Mouse (Mus musculus) heart, adult 2 months (tissue): ENCODE data around the gene Mef2b. TPM values are rescaled to one million over a fixed set of nuclear protein-coding genes. Genes with fewer than 3 reads are reported as not detected.
"Not testable (repeated sequence)": the region's sequence is repeated elsewhere in the genome, so short reads cannot be mapped to it uniquely, and the experiment has no call there.

Source experiments
- DNase-seq, 2 experiments: peaks; one replicate each; pipeline ENCODE4 v3.0.0; 2021
- H3K27ac ChIP-seq: fragments of 200-600 bp; 2 replicates; pipeline ENCODE4 v1.8.1; 2022
- H3K27me3 ChIP-seq: fragments of 200-500 bp; 2 replicates; pipeline ENCODE4 v1.6.1; 2012; ENCODE audit warnings: mild to moderate bottlenecking, low read length, inconsistent platforms, mixed read lengths; ENCODE audit not compliant: control insufficient read depth, insufficient read depth
- H3K36me3 ChIP-seq: fragments of 200-500 bp; 2 replicates; pipeline ENCODE4 v1.6.1; 2012; ENCODE audit warnings: low read length, inconsistent platforms; ENCODE audit not compliant: control insufficient read depth, insufficient read depth
- H3K4me1 ChIP-seq: fragments of 200-500 bp; 2 replicates; pipeline ENCODE4 v1.6.1; 2011; ENCODE audit warnings: low read length; ENCODE audit not compliant: control insufficient read depth, insufficient read depth
- H3K4me3 ChIP-seq: fragments of 200-600 bp; 2 replicates; pipeline ENCODE4 v1.8.1; 2022
- H3K79me2 ChIP-seq: fragments of 200-500 bp; replicated peaks from 2 replicates; pipeline ENCODE4 v1.6.1; 2012; ENCODE audit warnings: mild to moderate bottlenecking, inconsistent platforms, low read length, moderate library complexity, mixed read lengths; ENCODE audit not compliant: control insufficient read depth, insufficient read depth
- H3K9ac ChIP-seq: fragments of 200-500 bp; 2 replicates; pipeline ENCODE4 v1.6.1; 2012; ENCODE audit warnings: low read depth, mild to moderate bottlenecking, control low read depth, inconsistent platforms, low read length, mixed read lengths
- CTCF ChIP-seq: fragments of 200-600 bp; IDR thresholded peaks from 2 replicates; pipeline ENCODE4 v1.8.1; 2022; ENCODE audit warnings: antibody characterized with exemption, mild to moderate bottlenecking, moderate library complexity
- EP300 ChIP-seq: fragments of 200-500 bp; IDR thresholded peaks from 2 replicates; pipeline ENCODE4 v1.6.1; 2011; ENCODE audit warnings: low read depth, low read length, control low read depth; ENCODE audit not compliant: insufficient read depth
- POLR2A ChIP-seq: fragments of 200-500 bp; IDR thresholded peaks from 2 replicates; pipeline ENCODE4 v1.6.1; 2011; ENCODE audit warnings: mild to moderate bottlenecking, low read depth, low read length, control low read depth; ENCODE audit not compliant: insufficient read depth
- WGBS: fragments of 180-500 bp; shearing (Covaris S2); methylation state at CpG from one replicate; pipeline ENCODE4 v1.1.7; 2018; 5-methylcytosine and 5-hydroxymethylcytosine counted together
- intact Hi-C: fragments of 180-260 bp; cut with DNase I; formaldehyde crosslinking; loops from one replicate; pipeline ENCODE4 v1.15.1; 2025
- polyA plus RNA-seq: library from polyadenylated mRNA; depleted of rRNA; stranded (reverse); fragments of >200 nt; gene quantifications from 2 replicates; pipeline ENCODE4 v1.2.3, GENCODE M21; 2012
- total RNA-seq, 2 experiments: library from RNA; stranded (reverse); gene quantifications; 2 replicates each; pipeline ENCODE4 v1.2.3; 2021

Gene Mef2b
- total and polyA plus RNA-seq, 3 experiments: 0.25 to 0.44 (median 0.27) TPM

GRCm38 (mm10) chr8:70211275-70211674 is 71.8 kb downstream of the Mef2b start:
- H3K36me3 ChIP-seq: no peaks in the 10 kb centered on the region
- H3K4me3 ChIP-seq: peak overlapping the region; percentile 73
- H3K9ac ChIP-seq: peak overlapping the region; percentile 86
- H3K27ac ChIP-seq: peak overlapping the region; percentile 96
- H3K4me1 ChIP-seq: peaks cover 5% of the 10 kb centered on the region
- WGBS: 62% methylated on average over 1 of the region's 1 CpGs
- H3K27me3 ChIP-seq: no peaks in the 10 kb centered on the region
- no peaks in the 10 kb centered on the region for H3K79me2 ChIP-seq
- TF ChIP-seq CTCF (no peak), EP300 (no peak), POLR2A (no peak)
- intact Hi-C loops: loop anchor here (2.0 to 5.0 kb wide), 2 partner anchors 38 to 309 kb away; partner anchors contain the start of genes Ndufa13, Tmem161a, Tssk6 and Yjefn3
- no peak for DNase-seq

GRCm38 (mm10) chr8:70211726-70212111 is 72.2 kb downstream of the Mef2b start:
- H3K4me3 ChIP-seq: peak overlapping the region; percentile 73
- H3K79me2 ChIP-seq: no peaks in the 10 kb centered on the region
- H3K27me3 ChIP-seq: no peaks in the 10 kb centered on the region
- H3K36me3 ChIP-seq: no peaks in the 10 kb centered on the region
- WGBS: 1% methylated on average over 31 of the region's 31 CpGs
- peak overlapping the region; percentile 86 for H3K9ac ChIP-seq
- DNase-seq: no peak
- peak overlapping the region; percentile 96 for H3K27ac ChIP-seq
- peaks cover 5% of the 10 kb centered on the region for H3K4me1 ChIP-seq
- intact Hi-C loops: loop anchor here (2.0 to 5.0 kb wide), 3 partner anchors 23 to 309 kb away; partner anchors contain the start of genes Armc6, Ndufa13, Sugp2 and Tmem161a
- TF ChIP-seq POLR2A (no peak), CTCF (no peak), EP300 (no peak)

GRCm38 (mm10) chr8:70212112-70213055 is 72.9 kb downstream of the Mef2b start, which contains the start of gene Slc25a42:
Slc25a42 (minus strand) TSS chr8:70212305.
- Histone ChIP-seq H3K79me2 (no peaks in the 10 kb centered on the region), H3K4me3 (peak within 1 kb of the TSS; percentile 73), H3K9ac (peak within 1 kb of the TSS; percentile 86), H3K27me3 (no peaks in the 10 kb centered on the region), H3K4me1 (peaks cover 5% of the 10 kb centered on the region), H3K27ac (peak within 1 kb of the TSS; percentile 96), H3K36me3 (no peaks in the 10 kb centered on the region)
- DNase-seq: peak; percentile 95 to 99
- WGBS: under 1% methylated on average over 65 of the region's 66 CpGs
- peak; percentile 79 for TF ChIP-seq EP300
- peak; percentile 83 for TF ChIP-seq POLR2A
- peak; percentile 23; the same call in 1 of the 2 replicates for TF ChIP-seq CTCF
- intact Hi-C loops: loop anchor here (2.0 to 5.0 kb wide), 2 partner anchors 22 to 310 kb away; partner anchors contain the start of genes Armc6, Ndufa13, Sugp2 and Tssk6

- no peak for TF ChIP-seq POLR2A
- TF ChIP-seq CTCF: no peak
- TF ChIP-seq EP300: no peak
- 54% methylated on average over 3 of the region's 3 CpGs for WGBS
- Histone ChIP-seq H3K27ac (peak overlapping the region; percentile 47; the same call in 1 of the 2 replicates), H3K27me3 (no peaks in the 10 kb centered on the region), H3K4me3 (no peak overlapping the region), H3K9ac (no peak overlapping the region), H3K79me2 (no peaks in the 10 kb centered on the region), H3K36me3 (no peaks in the 10 kb centered on the region), H3K4me1 (peaks cover 6% of the 10 kb centered on the region)
- intact Hi-C loops: loop anchor here (5.0 kb wide), 1 partner anchor 312 kb away; the partner anchor contains the start of genes Ndufa13, Tssk6 and Yjefn3
- DNase-seq: no peak
Measured at GRCm38 (mm10) chr8:70214411-70214810, 74.9 kb downstream of the Mef2b start.

GRCm38 (mm10) chr8:70215092-70215491 is 75.6 kb downstream of the Mef2b start:
- no peak overlapping the region for H3K9ac ChIP-seq
- H3K27me3 ChIP-seq: no peaks in the 10 kb centered on the region
- DNase-seq: no peak
- H3K36me3 ChIP-seq: no peaks in the 10 kb centered on the region
- 61% methylated on average over 5 of the region's 5 CpGs for WGBS
- intact Hi-C loops: no loop called here
- TF ChIP-seq POLR2A: no peak
- no peak for TF ChIP-seq CTCF
- TF ChIP-seq EP300: no peak
- H3K4me1 ChIP-seq: peaks cover 9% of the 10 kb centered on the region
- peak overlapping the region; percentile 47 for H3K27ac ChIP-seq
- H3K79me2 ChIP-seq: no peaks in the 10 kb centered on the region
- H3K4me3 ChIP-seq: no peak overlapping the region

- H3K36me3 ChIP-seq, H3K27me3 ChIP-seq, H3K9ac ChIP-seq, DNase-seq, H3K4me3 ChIP-seq, intact Hi-C loops, H3K27ac ChIP-seq, H3K79me2 ChIP-seq: not testable (repeated sequence)
- H3K4me1 ChIP-seq: peaks cover 16% of the 10 kb centered on the region
- WGBS: 65% methylated on average over 3 of the region's 3 CpGs
Measured at GRCm38 (mm10) chr8:70216161-70216560, 76.7 kb downstream of the Mef2b start.
